Mouse (Mus musculus): ENCODE measurements around the gene Ykt6. TPM values are rescaled to one million over a fixed set of nuclear protein-coding genes. Genes with fewer than 3 reads are reported as not detected.

Ykt6 gene
- total and polyA plus RNA-seq, 3 experiments, result 11.6 to 51.5 (median 22.5) TPM

GRCm38 (mm10) chr11:5953130-5953765 lies 2.2 kb upstream of the Ykt6 start:
- H3K4me3 ChIP-seq (ENCODE audit: low read depth, low read length), result no peak overlapping the region
- DNase-seq (ENCODE audit: low spot score) (no peak), ATAC-seq (ENCODE audit: extremely low read depth, insufficient number of reproducible peaks, low FRiP score, poor library complexity, severe bottlenecking) (no peak)
- no peak for TF ChIP-seq POLR2AphosphoS5 (IDR thresholded peaks at IDR 0.05; ENCODE audit: insufficient replicate concordance, low read depth, low read length)
- TF ChIP-seq GATA2 (IDR thresholded peaks at IDR 0.05; ENCODE audit: borderline replicate concordance, low read depth, low read length), result no peak
- TF ChIP-seq TAL1 (conservative IDR thresholded peaks at IDR 0.05; ENCODE audit: low read depth, low read length), result no peak
- TF ChIP-seq GATA1 (IDR thresholded peaks at IDR 0.05; ENCODE audit: borderline replicate concordance, low read length), result no peak
- TF ChIP-seq CTCF (IDR thresholded peaks at IDR 0.05; ENCODE audit: low read depth, low read length), result no peak
- no peaks in the 10 kb centered on the region for H3K9me3 ChIP-seq (replicated peaks)
- peaks cover 14% of the 10 kb centered on the region for H3K27me3 ChIP-seq (ENCODE audit: insufficient read depth, low read length)
- peaks cover 46% of the 10 kb centered on the region for H3K4me1 ChIP-seq (ENCODE audit: insufficient read depth, low read depth, low read length)
- H3K36me3 ChIP-seq (replicated peaks), result peaks cover 11% of the 10 kb centered on the region

DNA sequence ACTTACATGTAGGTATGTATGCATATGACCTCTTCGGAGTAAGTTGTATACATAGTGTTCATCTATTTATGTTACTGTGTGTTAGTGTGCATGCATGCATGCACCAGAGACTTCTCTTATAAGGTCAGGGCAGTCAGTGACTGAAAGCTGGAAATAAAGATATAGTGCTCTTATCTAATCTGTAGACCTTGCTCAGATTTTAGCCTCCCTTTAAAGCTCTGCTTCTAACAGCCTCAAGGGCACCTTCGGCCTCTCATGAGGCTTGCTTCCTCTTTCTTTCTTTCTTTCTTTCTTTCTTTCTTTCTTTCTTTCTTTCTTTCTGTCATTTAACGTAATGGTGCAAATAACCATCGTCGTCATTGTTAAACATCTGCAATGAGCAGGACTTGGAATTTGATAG lies 1.1 kb upstream of the Ykt6 start:
- peaks cover 22% of the 10 kb centered on the region for H3K36me3 ChIP-seq (replicated peaks)
- DNase-seq (ENCODE audit: low spot score), result no peak
- TF ChIP-seq TAL1 (conservative IDR thresholded peaks at IDR 0.05; ENCODE audit: low read depth, low read length) (no peak), POLR2AphosphoS5 (IDR thresholded peaks at IDR 0.05; ENCODE audit: insufficient replicate concordance, low read depth, low read length) (no peak)

GRCm38 (mm10) chr11:5954965-5955504 lies 458 bp upstream of the Ykt6 start:
- H3K9me3 ChIP-seq (replicated peaks), result no peaks in the 10 kb centered on the region
- TF ChIP-seq GATA1 (IDR thresholded peaks at IDR 0.05; ENCODE audit: borderline replicate concordance, low read length), result no peak
- TF ChIP-seq POLR2AphosphoS5 (IDR thresholded peaks at IDR 0.05; ENCODE audit: insufficient replicate concordance, low read depth, low read length), result no peak
- TF ChIP-seq TAL1 (conservative IDR thresholded peaks at IDR 0.05; ENCODE audit: low read depth, low read length), result no peak
- TF ChIP-seq GATA2 (IDR thresholded peaks at IDR 0.05; ENCODE audit: borderline replicate concordance, low read depth, low read length), result no peak
- no peak for TF ChIP-seq CTCF (IDR thresholded peaks at IDR 0.05; ENCODE audit: low read depth, low read length)
- peaks cover 36% of the 10 kb centered on the region for H3K4me1 ChIP-seq (ENCODE audit: insufficient read depth, low read depth, low read length)
- H3K36me3 ChIP-seq (replicated peaks), result peaks cover 25% of the 10 kb centered on the region
- ATAC-seq (ENCODE audit: extremely low read depth, insufficient number of reproducible peaks, low FRiP score, poor library complexity, severe bottlenecking), result 0 out of 2 replicates have a peak, but pooled peaks have one; percentile 36
- peak; percentile 28 for DNase-seq (ENCODE audit: low spot score)
- H3K27me3 ChIP-seq (ENCODE audit: insufficient read depth, low read length), result peaks cover 8% of the 10 kb centered on the region
- H3K4me3 ChIP-seq (ENCODE audit: low read depth, low read length), result peak overlapping the region; percentile 82

More for the DNA sequence above, 1.1 kb upstream of the Ykt6 start:
- Histone ChIP-seq H3K4me1 (ENCODE audit: insufficient read depth, low read depth, low read length) (peaks cover 41% of the 10 kb centered on the region), H3K27me3 (ENCODE audit: insufficient read depth, low read length) (peaks cover 8% of the 10 kb centered on the region), H3K4me3 (ENCODE audit: low read depth, low read length) (no peak overlapping the region), H3K9me3 (replicated peaks) (no peaks in the 10 kb centered on the region)
- no peak for ATAC-seq (ENCODE audit: extremely low read depth, insufficient number of reproducible peaks, low FRiP score, poor library complexity, severe bottlenecking)

DNA sequence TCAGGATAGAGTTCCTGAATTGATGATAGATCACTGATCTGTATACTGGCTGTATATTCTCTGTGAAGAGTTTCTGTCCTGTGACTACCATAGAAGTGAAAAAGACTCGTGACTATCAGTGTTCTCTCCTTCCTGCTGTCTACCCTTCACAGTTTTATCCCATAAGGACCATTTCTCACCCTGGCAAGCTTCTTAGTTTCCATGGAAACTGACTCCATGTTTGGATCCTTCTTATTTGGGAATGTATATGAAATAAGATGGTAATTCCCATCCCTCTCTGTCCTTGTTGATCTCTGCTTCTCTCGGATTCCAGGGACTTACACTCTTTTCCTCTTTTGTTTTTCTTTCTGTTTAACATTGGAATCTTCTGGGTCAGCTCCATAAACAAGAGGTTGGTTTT lies 4.6 kb downstream of the Ykt6 start:
- DNase-seq (ENCODE audit: low spot score), result no peak
- no peak for TF ChIP-seq CTCF (IDR thresholded peaks at IDR 0.05; ENCODE audit: low read depth, low read length)
- no peak for TF ChIP-seq TAL1 (conservative IDR thresholded peaks at IDR 0.05; ENCODE audit: low read depth, low read length)
- no peak for TF ChIP-seq GATA2 (IDR thresholded peaks at IDR 0.05; ENCODE audit: borderline replicate concordance, low read depth, low read length)
- no peak for TF ChIP-seq GATA1 (IDR thresholded peaks at IDR 0.05; ENCODE audit: borderline replicate concordance, low read length)
- TF ChIP-seq POLR2AphosphoS5 (IDR thresholded peaks at IDR 0.05; ENCODE audit: insufficient replicate concordance, low read depth, low read length), result no peak
- no peak for ATAC-seq (ENCODE audit: extremely low read depth, insufficient number of reproducible peaks, low FRiP score, poor library complexity, severe bottlenecking)
- Histone ChIP-seq H3K4me1 (ENCODE audit: insufficient read depth, low read depth, low read length) (peaks cover 27% of the 10 kb centered on the region), H3K36me3 (replicated peaks) (peaks cover 75% of the 10 kb centered on the region), H3K27me3 (ENCODE audit: insufficient read depth, low read length) (no peaks in the 10 kb centered on the region), H3K4me3 (ENCODE audit: low read depth, low read length) (no peak overlapping the region), H3K9me3 (replicated peaks) (no peaks in the 10 kb centered on the region)

GRCm38 (mm10) chr11:5965865-5966264 lies 10.4 kb downstream of the Ykt6 start:
- no peak for DNase-seq (ENCODE audit: low spot score)
- H3K27me3 ChIP-seq (ENCODE audit: insufficient read depth, low read length), result no peaks in the 10 kb centered on the region
- TF ChIP-seq TAL1 (conservative IDR thresholded peaks at IDR 0.05; ENCODE audit: low read depth, low read length) (no peak), GATA2 (IDR thresholded peaks at IDR 0.05; ENCODE audit: borderline replicate concordance, low read depth, low read length) (no peak), CTCF (IDR thresholded peaks at IDR 0.05; ENCODE audit: low read depth, low read length) (no peak), POLR2AphosphoS5 (IDR thresholded peaks at IDR 0.05; ENCODE audit: insufficient replicate concordance, low read depth, low read length) (no peak), GATA1 (IDR thresholded peaks at IDR 0.05; ENCODE audit: borderline replicate concordance, low read length) (no peak)
- no peak for ATAC-seq (ENCODE audit: extremely low read depth, insufficient number of reproducible peaks, low FRiP score, poor library complexity, severe bottlenecking)
- H3K36me3 ChIP-seq (replicated peaks), result peaks cover 99% of the 10 kb centered on the region
- H3K9me3 ChIP-seq (replicated peaks), result no peaks in the 10 kb centered on the region
- H3K4me1 ChIP-seq (ENCODE audit: insufficient read depth, low read depth, low read length), result peaks cover 4% of the 10 kb centered on the region; the same call in 1 of the 2 replicates
- no peak overlapping the region for H3K4me3 ChIP-seq (ENCODE audit: low read depth, low read length)

- H3K4me3 ChIP-seq (ENCODE audit: low read depth, low read length), result no peak overlapping the region
- peaks cover 1% of the 10 kb centered on the region; the same call in 1 of the 2 replicates for H3K4me1 ChIP-seq (ENCODE audit: insufficient read depth, low read depth, low read length)
- DNase-seq (ENCODE audit: low spot score) (no peak), ATAC-seq (ENCODE audit: extremely low read depth, insufficient number of reproducible peaks, low FRiP score, poor library complexity, severe bottlenecking) (no peak)
- no peak for TF ChIP-seq GATA1 (IDR thresholded peaks at IDR 0.05; ENCODE audit: borderline replicate concordance, low read length)
- no peak for TF ChIP-seq GATA2 (IDR thresholded peaks at IDR 0.05; ENCODE audit: borderline replicate concordance, low read depth, low read length)
- TF ChIP-seq POLR2AphosphoS5 (IDR thresholded peaks at IDR 0.05; ENCODE audit: insufficient replicate concordance, low read depth, low read length), result no peak
- TF ChIP-seq CTCF (IDR thresholded peaks at IDR 0.05; ENCODE audit: low read depth, low read length), result no peak
- TF ChIP-seq TAL1 (conservative IDR thresholded peaks at IDR 0.05; ENCODE audit: low read depth, low read length), result no peak
- no peaks in the 10 kb centered on the region for H3K9me3 ChIP-seq (replicated peaks)
- no peaks in the 10 kb centered on the region for H3K27me3 ChIP-seq (ENCODE audit: insufficient read depth, low read length)
- peaks cover 97% of the 10 kb centered on the region for H3K36me3 ChIP-seq (replicated peaks)
Observed at GRCm38 (mm10) chr11:5966751-5967150, 11.3 kb downstream of the Ykt6 start.

Data from G1E (cell line).